Mouse (Mus musculus) adipocyte (in vitro differentiated cells): ENCODE results near the gene Tmem219.

ENCODE experiments used
- DNase-seq: peaks from one replicate; pipeline ENCODE4 v3.0.0-alpha.2; 2016; ENCODE audit warnings: low spot score

Gene Tmem219

GRCm38 (mm10) chr7:126862147-126862784, 60.5 kb downstream of the Tmem219 start, which contains the start of gene Ino80e:
Gene Ino80e (minus strand): TSS chr7:126862377.
- DNase-seq, result peak; percentile 93

GRCm38 (mm10) chr7:126861429-126862130, 61.1 kb downstream of the Tmem219 start, which contains the start of gene Hirip3:
Gene Hirip3 (plus strand): TSS chr7:126861972.
- DNase-seq, result peak; percentile 88

- DNase-seq, result no peak
These were observed 61.7 kb downstream of the Tmem219 start for GRCm38 (mm10) chr7:126860987-126861386.

GRCm38 (mm10) chr7:126856741-126857420, 65.8 kb downstream of the Tmem219 start:
- DNase-seq, result no peak

- no peak for DNase-seq
These were observed 67.1 kb downstream of the Tmem219 start for GRCm38 (mm10) chr7:126855641-126856040.

GRCm38 (mm10) chr7:126853454-126853853, 69.3 kb downstream of the Tmem219 start:
- DNase-seq, result no peak

GRCm38 (mm10) chr7:126851192-126851591, 71.5 kb downstream of the Tmem219 start:
- no peak for DNase-seq

- no peak for DNase-seq
These were observed 72.6 kb downstream of the Tmem219 start for GRCm38 (mm10) chr7:126850161-126850560.

- no peak for DNase-seq
These were observed 73.9 kb downstream of the Tmem219 start for GRCm38 (mm10) chr7:126848794-126849193.

- DNase-seq, result no peak
These were observed 75.0 kb downstream of the Tmem219 start for GRCm38 (mm10) chr7:126847421-126848398.

- no peak for DNase-seq
These were observed 75.6 kb downstream of the Tmem219 start, which contains the start of gene Doc2a for GRCm38 (mm10) chr7:126847116-126847420. Gene Doc2a (plus strand): TSS chr7:126847416.

- no peak for DNase-seq
These were observed 77.2 kb downstream of the Tmem219 start for GRCm38 (mm10) chr7:126845516-126845915.

GRCm38 (mm10) chr7:126843276-126843675, 79.4 kb downstream of the Tmem219 start:
- DNase-seq, result no peak
